Mouse (Mus musculus) CD4-positive, CD25-positive, alpha-beta regulatory T cell, adult 9 weeks (primary cell): ENCODE results near the gene Mettl7a3. TPM values are rescaled to one million over a fixed set of nuclear protein-coding genes. Genes with fewer than 3 reads are reported as not detected.

Source experiments
- polyA plus RNA-seq: library from polyadenylated mRNA; unstranded; fragments of 100-300 nt; shearing (Covaris generic); gene quantifications from one replicate; pipeline ENCODE4 v1.2.1, GENCODE M21; 2017

Mettl7a3 gene
- not detected for polyA plus RNA-seq

GRCm38 (mm10) chr15:100334629-100335028, at the start of gene Mettl7a3:
Mettl7a3 (plus strand) TSS chr15:100334929.

GRCm38 (mm10) chr15:100304019-100304991, 30.4 kb upstream of the Mettl7a3 start, which contains the start of gene Mettl7a1:
Mettl7a1 (plus strand) TSS chr15:100304140.

GRCm38 (mm10) chr15:100352711-100353250, 18.1 kb downstream of the Mettl7a3 start, which contains the start of the genes Methig1 and Mettl7a2:
Methig1 (plus strand) TSS chr15:100353149.
Mettl7a2 (plus strand) TSS chr15:100353200.

GRCm38 (mm10) chr15:100364242-100364641, 29.5 kb downstream of the Mettl7a3 start, which contains the start of gene Higd1c:
Higd1c (plus strand) TSS chr15:100364542.

Other genes with a start within 250 kb of the Mettl7a3 start
- 26.9 TPM for gene Atf1, start 107.1 kb upstream of the Mettl7a3 start, polyA plus RNA-seq
- gene Tmprss12, start 54.1 kb upstream of the Mettl7a3 start, polyA plus RNA-seq: not detected
- gene Mettl7a1, start 30.8 kb upstream of the Mettl7a3 start, polyA plus RNA-seq: 12.2 TPM
- not detected for gene Methig1, start 18.2 kb downstream of the Mettl7a3 start, polyA plus RNA-seq
- not detected for gene Mettl7a2, start 18.3 kb downstream of the Mettl7a3 start, polyA plus RNA-seq
- not detected for gene Higd1c, start 29.6 kb downstream of the Mettl7a3 start, polyA plus RNA-seq
- 0.11 TPM for gene Gm5475, start 87.2 kb downstream of the Mettl7a3 start, polyA plus RNA-seq
- gene Slc11a2, start 90.1 kb downstream of the Mettl7a3 start, polyA plus RNA-seq: 52.8 TPM
- 51.7 TPM for gene Letmd1, start 134.1 kb downstream of the Mettl7a3 start, polyA plus RNA-seq
- gene Csrnp2, start 160.6 kb downstream of the Mettl7a3 start, polyA plus RNA-seq: 3.7 TPM
- gene Tfcp2, start 217.1 kb downstream of the Mettl7a3 start, polyA plus RNA-seq: 12.5 TPM